Mouse (Mus musculus) limb, embryonic 14.5 days (tissue): ENCODE measurements at regions not wholly inside any gene's neighbourhood (a gene's known extent, or its start where the extent isn't known, plus 50 kb on each side); places are given as distances from the start of the nearest gene placed in this dataset.

Source experiments
- ATAC-seq: fragments of 200-750 bp; cut with Nextera tagmentation; 2 replicates; pipeline ENCODE4 v1.8.0; 2017; ENCODE audit warnings: low read depth, moderate number of reproducible peaks, moderate TSS enrichment; ENCODE audit not compliant: low FRiP score
- DNase-seq: peaks from one replicate; pipeline ENCODE4 v3.0.0-alpha.2; 2015; ENCODE audit warnings: low spot score
- H3K27ac ChIP-seq: fragments of 300-500 bp; sonication (generic); replicated peaks from 2 replicates; pipeline ENCODE4 v1.5.1; 2014; ENCODE audit warnings: low read depth, mild to moderate bottlenecking, low read length, moderate library complexity, mixed read lengths
- H3K27me3 ChIP-seq: fragments of 300-500 bp; sonication (generic); 2 replicates; pipeline ENCODE4 v1.6.1; 2014; ENCODE audit warnings: low read length, mixed read lengths; ENCODE audit not compliant: control insufficient read depth, insufficient read depth
- H3K36me3 ChIP-seq: fragments of 300-500 bp; sonication (generic); 2 replicates; pipeline ENCODE4 v1.6.1; 2014; ENCODE audit warnings: mild to moderate bottlenecking, low read length, moderate library complexity, mixed read lengths; ENCODE audit not compliant: control insufficient read depth, insufficient read depth
- H3K4me1 ChIP-seq: fragments of 300-500 bp; sonication (generic); 2 replicates; pipeline ENCODE4 v1.6.1; 2014; ENCODE audit warnings: antibody characterized with exemption, low read length, mixed read lengths; ENCODE audit not compliant: control insufficient read depth, insufficient read depth
- H3K4me2 ChIP-seq: fragments of 300-500 bp; sonication (generic); replicated peaks from 2 replicates; pipeline ENCODE4 v1.6.1; 2014; ENCODE audit warnings: low read depth, mild to moderate bottlenecking, low read length, moderate library complexity; ENCODE audit not compliant: severe bottlenecking
- H3K4me3 ChIP-seq: fragments of 300-500 bp; sonication (generic); replicated peaks from 2 replicates; pipeline ENCODE4 v1.5.1; 2014; ENCODE audit warnings: low read length
- H3K9ac ChIP-seq: fragments of 300-500 bp; sonication (generic); 2 replicates; pipeline ENCODE4 v1.6.1; 2014; ENCODE audit warnings: mild to moderate bottlenecking, low read depth, low read length, moderate library complexity; ENCODE audit not compliant: severe bottlenecking
- H3K9me3 ChIP-seq: fragments of 300-500 bp; sonication (generic); 2 replicates; pipeline ENCODE4 v1.6.1; 2016; ENCODE audit warnings: low read length; ENCODE audit not compliant: control insufficient read depth
- POLR2A ChIP-seq: fragments of 200-500 bp; IDR thresholded peaks from 2 replicates; pipeline ENCODE4 v1.8.0; 2012; ENCODE audit warnings: inconsistent platforms, mild to moderate bottlenecking, moderate library complexity, borderline replicate concordance; ENCODE audit not compliant: insufficient read depth, insufficient read length; ENCODE audit errors: extremely low read depth
- WGBS: fragments of 180-500 bp; shearing (Covaris S2); extraction: QIAGEN DNeasy Blood & Tissue Kit; methylation state at CpG from one replicate; pipeline ENCODE4 v1.1.7; 2014; 5-methylcytosine and 5-hydroxymethylcytosine counted together

GRCm38 (mm10) chr15:7669631-7670030 lies 141.0 kb upstream of the Gdnf start:
- ATAC-seq, result no peak
- H3K4me2 ChIP-seq, result no peak overlapping the region
- WGBS, result 46% methylated on average over 8 of the region's 8 CpGs
- TF ChIP-seq POLR2A, result no peak
- H3K4me1 ChIP-seq, result no peaks in the 10 kb centered on the region
- no peaks in the 10 kb centered on the region for H3K9me3 ChIP-seq
- H3K27ac ChIP-seq, result no peak overlapping the region
- no peaks in the 10 kb centered on the region for H3K27me3 ChIP-seq
- H3K9ac ChIP-seq, result no peak overlapping the region
- no peaks in the 10 kb centered on the region for H3K36me3 ChIP-seq
- H3K4me3 ChIP-seq, result no peak overlapping the region
- DNase-seq, result peak; percentile 40

- H3K4me3 ChIP-seq, result no peak overlapping the region
- 56% methylated on average over 1 of the region's 1 CpGs for WGBS
- no peaks in the 10 kb centered on the region; the same call in 1 of the 2 replicates for H3K4me1 ChIP-seq
- no peaks in the 10 kb centered on the region for H3K9me3 ChIP-seq
- H3K4me2 ChIP-seq, result no peak overlapping the region
- TF ChIP-seq POLR2A, result no peak
- no peak overlapping the region for H3K9ac ChIP-seq
- ATAC-seq (no peak), DNase-seq (no peak)
- H3K27ac ChIP-seq, result no peak overlapping the region
- H3K36me3 ChIP-seq, result no peaks in the 10 kb centered on the region
- H3K27me3 ChIP-seq, result no peaks in the 10 kb centered on the region
Observed at GRCm38 (mm10) chr15:7676970-7677369, 133.7 kb upstream of the Gdnf start.

- Histone ChIP-seq H3K4me1 (no peaks in the 10 kb centered on the region; the same call in 1 of the 2 replicates), H3K36me3 (no peaks in the 10 kb centered on the region), H3K9me3 (no peaks in the 10 kb centered on the region), H3K4me2 (no peak overlapping the region), H3K4me3 (no peak overlapping the region), H3K27me3 (no peaks in the 10 kb centered on the region), H3K9ac (no peak overlapping the region), H3K27ac (no peak overlapping the region)
- no peak for DNase-seq
- no peak for ATAC-seq
- 90% methylated on average over 8 of the region's 8 CpGs for WGBS
- no peak for TF ChIP-seq POLR2A
Observed at GRCm38 (mm10) chr15:7678711-7679110, 131.9 kb upstream of the Gdnf start.

- Histone ChIP-seq H3K36me3 (no peaks in the 10 kb centered on the region), H3K4me2 (no peak overlapping the region), H3K9me3 (no peaks in the 10 kb centered on the region), H3K9ac (no peak overlapping the region), H3K4me3 (no peak overlapping the region), H3K27me3 (no peaks in the 10 kb centered on the region), H3K4me1 (no peaks in the 10 kb centered on the region; the same call in 1 of the 2 replicates), H3K27ac (no peak overlapping the region)
- 55% methylated on average over 4 of the region's 4 CpGs for WGBS
- DNase-seq (peak; percentile 12), ATAC-seq (no peak)
- no peak for TF ChIP-seq POLR2A
Observed at GRCm38 (mm10) chr15:7681011-7681410, 129.6 kb upstream of the Gdnf start.

GRCm38 (mm10) chr15:7683235-7683974 lies 127.2 kb upstream of the Gdnf start:
- no peaks in the 10 kb centered on the region for H3K9me3 ChIP-seq
- no peak for ATAC-seq
- H3K27ac ChIP-seq, result no peak overlapping the region
- H3K9ac ChIP-seq, result no peak overlapping the region
- DNase-seq, result no peak
- WGBS, result 45% methylated on average over 8 of the region's 8 CpGs
- H3K4me3 ChIP-seq, result no peak overlapping the region
- H3K4me1 ChIP-seq, result no peaks in the 10 kb centered on the region; the same call in 1 of the 2 replicates
- no peak for TF ChIP-seq POLR2A
- no peak overlapping the region for H3K4me2 ChIP-seq
- H3K27me3 ChIP-seq, result no peaks in the 10 kb centered on the region
- no peaks in the 10 kb centered on the region for H3K36me3 ChIP-seq
